Mouse (Mus musculus) lung, adult 2 months (tissue): ENCODE measurements around the gene Cbfa2t3.

Experiments
- CTCF ChIP-seq: fragments of 200-500 bp; IDR thresholded peaks from 2 replicates; pipeline ENCODE4 v1.5.1; 2011; ENCODE audit warnings: mild to moderate bottlenecking, low read length, control low read depth; ENCODE audit not compliant: insufficient read depth
- POLR2A ChIP-seq: fragments of 200-500 bp; IDR thresholded peaks from 2 replicates; pipeline ENCODE4 v1.6.1; 2011; ENCODE audit warnings: low read depth, mild to moderate bottlenecking, control low read depth, low read length, borderline replicate concordance; ENCODE audit errors: extremely low read depth

- TF ChIP-seq CTCF (no peak), POLR2A (no peak)
These were observed 28.5 kb upstream of the Cbfa2t3 start for GRCm38 (mm10) chr8:122727412-122727811.
